Mouse (Mus musculus) CH12.LX (cell line): ENCODE measurements around the gene Dlgap1. TPM values are rescaled to one million over a fixed set of nuclear protein-coding genes. Genes with fewer than 3 reads are reported as not detected.

Source experiments
- DNase-seq: peaks from one replicate; pipeline ENCODE4 v3.0.0-alpha.2; 2013; ENCODE audit errors: extremely low read depth
- H3K27ac ChIP-seq: 2 replicates; pipeline ENCODE4 v1.5.1; 2012; ENCODE audit warnings: low read depth, mild to moderate bottlenecking, control low read depth, moderate library complexity; ENCODE audit not compliant: insufficient read depth
- H3K27me3 ChIP-seq: replicated peaks from 2 replicates; pipeline ENCODE3; 2012; ENCODE audit warnings: inconsistent platforms
- H3K36me3 ChIP-seq, 2 experiments: replicated peaks in 1 of 2; 2 replicates each; pipeline versions ENCODE3 to v1.6.1; 2012; ENCODE audit warnings: inconsistent platforms in 1 of 2, low read length in 1 of 2, mild to moderate bottlenecking in 1 of 2, mixed read lengths in 1 of 2, moderate library complexity in 1 of 2; ENCODE audit not compliant: control insufficient read depth in 1 of 2, insufficient read depth in 1 of 2
- H3K4me1 ChIP-seq, 2 experiments: 2 replicates each; pipeline ENCODE4 v1.6.1; 2012; ENCODE audit warnings: inconsistent platforms in 1 of 2, moderate library complexity in 1 of 2; ENCODE audit not compliant: insufficient read depth in 2 of 2, control insufficient read depth in 1 of 2
- H3K4me2 ChIP-seq: 2 replicates; pipeline ENCODE4 v1.6.1; 2012; ENCODE audit warnings: low read depth, mild to moderate bottlenecking, control low read depth; ENCODE audit not compliant: poor library complexity, insufficient read depth, severe bottlenecking
- H3K4me3 ChIP-seq, 3 experiments: fragments of 150-350 bp in 1 of 3; sonication (generic) in 1 of 3; replicated peaks in 1 of 3; 2 replicates each; pipeline versions ENCODE3 to v1.5.1; 2011 to 2012; ENCODE audit warnings: low read depth in 2 of 3, low read length in 2 of 3, mild to moderate bottlenecking in 2 of 3, moderate library complexity in 2 of 3, control low read depth in 1 of 3, improper control_type of control experiment in 1 of 3, inconsistent platforms in 1 of 3, mixed read lengths in 1 of 3; ENCODE audit not compliant: poor library complexity in 1 of 3
- H3K79me2 ChIP-seq: replicated peaks from 2 replicates; pipeline ENCODE4 v1.6.1; 2012; ENCODE audit warnings: mild to moderate bottlenecking, moderate library complexity; ENCODE audit not compliant: control insufficient read depth, poor library complexity, insufficient read depth, severe bottlenecking; ENCODE audit errors: extremely low read depth
- H3K9ac ChIP-seq: 2 replicates; pipeline ENCODE4 v1.6.1; 2012; ENCODE audit warnings: low read depth, mild to moderate bottlenecking, control low read depth, moderate library complexity; ENCODE audit not compliant: insufficient read depth
- H3K9me3 ChIP-seq: replicated peaks from 2 replicates; pipeline ENCODE3; 2012; ENCODE audit warnings: low read length, inconsistent platforms, mixed read lengths
- CHD1 ChIP-seq: IDR thresholded peaks from 2 replicates; pipeline ENCODE4 v1.6.1; 2012; ENCODE audit warnings: low read depth, low read length, improper control_type of control experiment, inconsistent platforms
- CHD2 ChIP-seq: IDR thresholded peaks from 2 replicates; pipeline ENCODE4 v1.6.1; 2011; ENCODE audit warnings: low read length, improper control_type of control experiment
- CTCF ChIP-seq, 2 experiments: IDR thresholded peaks in 1 of 2; conservative IDR thresholded peaks in 1 of 2; 2 replicates each; pipeline ENCODE4 v1.5.1; 2011 to 2012; ENCODE audit warnings: low read depth in 2 of 2, low read length in 2 of 2, improper control_type of control experiment in 1 of 2, inconsistent platforms in 1 of 2, mild to moderate bottlenecking in 1 of 2, moderate library complexity in 1 of 2
- ELF1 ChIP-seq: IDR thresholded peaks from 2 replicates; pipeline ENCODE4 v1.6.1; 2014; ENCODE audit warnings: low read depth, mild to moderate bottlenecking, inconsistent platforms, low read length, improper control_type of control experiment
- GABPA ChIP-seq: IDR thresholded peaks from 2 replicates; pipeline ENCODE4 v1.6.1; 2012; ENCODE audit warnings: low read depth, low read length, improper control_type of control experiment, inconsistent platforms; ENCODE audit not compliant: insufficient replicate concordance
- HCFC1 ChIP-seq: IDR thresholded peaks from 2 replicates; pipeline ENCODE4 v1.6.1; 2012; ENCODE audit warnings: low read depth, mild to moderate bottlenecking, inconsistent platforms, low read length, improper control_type of control experiment
- JUN ChIP-seq: IDR thresholded peaks from 2 replicates; pipeline ENCODE4 v1.6.1; 2011; ENCODE audit warnings: low read depth, mild to moderate bottlenecking, low read length, improper control_type of control experiment, moderate library complexity; ENCODE audit not compliant: insufficient read depth
- JUND ChIP-seq: conservative IDR thresholded peaks from 2 replicates; pipeline ENCODE4 v1.6.1; 2011; ENCODE audit warnings: low read depth, low read length, improper control_type of control experiment
- MAFK ChIP-seq: IDR thresholded peaks from 2 replicates; pipeline ENCODE4 v1.6.1; 2011; ENCODE audit warnings: low read length, improper control_type of control experiment; ENCODE audit not compliant: insufficient replicate concordance
- MEF2A ChIP-seq: IDR thresholded peaks from 2 replicates; pipeline ENCODE4 v1.6.1; 2014; ENCODE audit warnings: low read depth, mild to moderate bottlenecking, inconsistent platforms, low read length, improper control_type of control experiment, borderline replicate concordance
- MXI1 ChIP-seq: IDR thresholded peaks from 2 replicates; pipeline ENCODE4 v1.6.1; 2011; ENCODE audit warnings: mild to moderate bottlenecking, low read depth, low read length, improper control_type of control experiment
- MYC ChIP-seq: IDR thresholded peaks from 2 replicates; pipeline ENCODE4 v1.6.1; 2011; ENCODE audit warnings: low read depth, mild to moderate bottlenecking, improper control_type of control experiment, low read length
- NELFE ChIP-seq: IDR thresholded peaks from 2 replicates; pipeline ENCODE4 v1.6.1; 2011; ENCODE audit warnings: low read depth, low read length, improper control_type of control experiment
- PAX5 ChIP-seq: IDR thresholded peaks from 2 replicates; pipeline ENCODE4 v1.6.1; 2012; ENCODE audit warnings: low read length, inconsistent platforms, mixed read lengths
- POLR2A ChIP-seq: IDR thresholded peaks from 2 replicates; pipeline ENCODE4 v1.6.1; 2011; ENCODE audit warnings: low read depth, mild to moderate bottlenecking, improper control_type of control experiment, low read length
- SMC3 ChIP-seq: IDR thresholded peaks from 2 replicates; pipeline ENCODE4 v1.6.1; 2011; ENCODE audit warnings: low read depth, low read length, improper control_type of control experiment
- TCF12 ChIP-seq: IDR thresholded peaks from 2 replicates; pipeline ENCODE4 v1.6.1; 2014; ENCODE audit warnings: low read depth, mild to moderate bottlenecking, inconsistent platforms, low read length, improper control_type of control experiment
- ZC3H11A ChIP-seq: IDR thresholded peaks from 2 replicates; pipeline ENCODE4 v1.6.1; 2012; ENCODE audit warnings: low read depth, mild to moderate bottlenecking, inconsistent platforms, low read length, improper control_type of control experiment
- ZKSCAN1 ChIP-seq: IDR thresholded peaks from 2 replicates; pipeline ENCODE4 v1.6.1; 2012; ENCODE audit warnings: low read depth, inconsistent platforms, low read length, improper control_type of control experiment, borderline replicate concordance
- dilution Hi-C: fragments of 300-500 bp; cut with MboI; formaldehyde crosslinking; loops from 2 replicates; pipeline ENCODE4 v1.14.3; 2020; ENCODE audit warnings: low sequenced_read_pairs; ENCODE audit not compliant: extremely low pct_unique_long_range_greater_than_20kb, extremely low pct_ligation_motif_present
- in situ Hi-C: fragments of 300-500 bp; cut with MboI; formaldehyde crosslinking; loops from 3 replicates; pipeline ENCODE4 v1.14.3; 2019; ENCODE audit warnings: low sequenced_read_pairs, low pct_ligation_motif_present, low pct_unique_long_range_greater_than_20kb, mixed read lengths
- polyA plus RNA-seq: library from polyadenylated mRNA; unstranded; fragments of >175 nt; gene quantifications from 2 replicates; pipeline ENCODE4 v1.2.1, GENCODE M21; 2012; ENCODE audit warnings: low read depth; ENCODE audit not compliant: insufficient read length
- total RNA-seq, 2 experiments: library from RNA; depleted of rRNA; stranded (reverse); fragments of 300-350 nt in 1 of 2; fragments of >200 nt in 1 of 2; gene quantifications; 2 replicates each; pipeline ENCODE4 v1.2.3; 2012 to 2014

Dlgap1 gene
- total RNA-seq (2012; rRNA removed): 0.51 and 0.76 TPM in 2 replicates
- total RNA-seq (2014; rRNA removed): 0.97 and 1.2 TPM in 2 replicates
- 2.3 and 2.7 TPM in 2 replicates for polyA plus RNA-seq

GRCm38 (mm10) chr17:69969021-69969815, at the start of gene Dlgap1:
Gene Dlgap1 (plus strand): TSS chr17:69969073.
- no peaks in the 10 kb centered on the region for H3K36me3 ChIP-seq
- H3K4me3 ChIP-seq: no peak within 1 kb of the TSS
- H3K27ac ChIP-seq: no peak within 1 kb of the TSS
- H3K27me3 ChIP-seq: no peaks in the 10 kb centered on the region
- in situ Hi-C loops (no loop called here), dilution Hi-C loops (no loop called here)
- H3K9me3 ChIP-seq: peaks cover 46% of the 10 kb centered on the region
- TF ChIP-seq JUND (no peak), CHD2 (no peak), CHD1 (no peak), SMC3 (no peak), MXI1 (no peak), MEF2A (no peak), GABPA (no peak), HCFC1 (no peak), TCF12 (no peak), JUN (no peak)
- no peak within 1 kb of the TSS for H3K9ac ChIP-seq
- DNase-seq: no peak
- H3K79me2 ChIP-seq: no peaks in the 10 kb centered on the region
- no peaks in the 10 kb centered on the region for H3K4me1 ChIP-seq
- no peak within 1 kb of the TSS for H3K4me2 ChIP-seq

DNA sequence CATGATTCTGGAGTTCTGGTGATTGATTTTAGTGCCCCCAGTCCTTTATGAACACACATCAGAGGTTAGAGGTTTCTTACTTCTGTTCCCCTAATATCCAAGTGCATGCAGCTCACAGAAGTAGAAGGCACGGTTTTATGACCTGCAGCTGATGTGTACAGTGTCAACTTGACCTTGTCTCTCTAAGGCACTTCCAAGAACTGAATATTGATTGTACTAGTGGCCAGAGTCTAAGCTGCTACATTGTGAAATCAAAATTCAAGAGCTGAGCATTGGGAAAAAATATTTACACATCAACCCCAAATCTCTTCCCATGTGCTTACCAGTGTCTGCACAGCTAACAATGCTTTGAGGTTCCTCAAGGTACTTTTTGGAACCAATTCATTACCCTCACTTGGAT, 13.9 kb upstream of the Dlgap1 start:
- in situ Hi-C loops (no loop called here), dilution Hi-C loops (no loop called here)
- H3K9ac ChIP-seq: no peak overlapping the region
- TF ChIP-seq ZKSCAN1: no peak
- no peak for TF ChIP-seq MAFK
- no peak for TF ChIP-seq NELFE
- TF ChIP-seq CTCF (conservative IDR thresholded peaks at IDR 0.05 in 1 of 2, IDR thresholded peaks at IDR 0.05 in 1 of 2; ENCODE audit: low read depth in 2 of 2, low read length in 2 of 2): no peak
- TF ChIP-seq ELF1: no peak
- TF ChIP-seq MYC: no peak
- TF ChIP-seq PAX5: no peak
- TF ChIP-seq ZC3H11A: no peak
- TF ChIP-seq GABPA: no peak
- TF ChIP-seq POLR2A: no peak
- TF ChIP-seq TCF12: no peak
- TF ChIP-seq HCFC1: no peak
- H3K4me1 ChIP-seq: no peaks in the 10 kb centered on the region
- H3K27me3 ChIP-seq: no peaks in the 10 kb centered on the region
- H3K79me2 ChIP-seq: no peaks in the 10 kb centered on the region
- no peak overlapping the region for H3K27ac ChIP-seq
- no peak for DNase-seq
- H3K4me2 ChIP-seq: no peak overlapping the region
- H3K36me3 ChIP-seq: no peaks in the 10 kb centered on the region
- H3K4me3 ChIP-seq: no peak overlapping the region
- peaks cover 31% of the 10 kb centered on the region for H3K9me3 ChIP-seq
